Comparison of ENCODE assay signal across 11 mouse cellular contexts in the genomic region with DNA sequence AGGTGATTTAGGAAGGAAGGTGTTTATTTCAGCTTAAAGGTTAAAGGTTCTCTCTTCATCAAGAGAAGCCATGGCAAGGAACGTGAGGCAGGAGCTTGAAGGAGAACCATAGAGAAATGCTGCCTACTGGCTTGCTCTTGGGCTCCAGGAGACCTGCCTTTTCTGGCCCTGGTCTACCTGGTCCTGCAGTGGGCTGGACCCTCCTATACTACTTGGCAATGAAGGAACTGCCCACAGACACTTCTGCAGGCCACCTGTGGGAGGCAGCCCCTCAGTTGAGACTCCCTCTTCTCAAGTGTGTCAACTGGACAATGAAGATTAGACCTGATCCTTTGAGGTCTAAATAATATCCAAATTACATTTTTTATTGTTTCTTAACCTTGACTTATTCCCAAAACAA.
"Had no signal": no experiment of that assay in that cellular context is flagged by ENCODE, and none has a peak within 500 bp of the region (broad histone marks: within the 10 kb centered on the region; RNA-seq: fewer than 3 reads in every experiment).

No protein-coding gene starts in this region.

- H3K4me2 ChIP-seq: kidney, embryonic 15.5 days; limb, embryonic 13.5 days; stomach, embryonic 15.5 days had no signal

- H3K4me3 ChIP-seq: kidney, embryonic 15.5 days; limb, embryonic 13.5 days; stomach, embryonic 15.5 days had no signal

- H3K9ac ChIP-seq: kidney, embryonic 15.5 days; limb, embryonic 13.5 days; liver, embryonic 14.5 days; stomach, embryonic 15.5 days had no signal

- H3K4me1 ChIP-seq: kidney, embryonic 15.5 days; stomach, embryonic 15.5 days had no signal

- H3K27ac ChIP-seq: kidney, embryonic 15.5 days; liver, embryonic 14.5 days; stomach, embryonic 15.5 days had no signal

- H3K9me3 ChIP-seq: kidney, embryonic 15.5 days; limb, embryonic 13.5 days; stomach, embryonic 15.5 days had no signal

- H3K36me3 ChIP-seq: kidney, embryonic 15.5 days; limb, embryonic 13.5 days; stomach, embryonic 15.5 days had no signal

- DNase-seq: layer of hippocampus, adult 9-11 months; layer of hippocampus, postnatal 36 days; lung, adult 18-20 months; right cerebral cortex, postnatal 14 days; thymus, adult 2 months; thymus, postnatal 25 days had no signal

- ATAC-seq: intestine, embryonic 16.5 days had no signal

- H3K27me3 ChIP-seq: kidney, embryonic 15.5 days; limb, embryonic 13.5 days; stomach, embryonic 15.5 days had no signal
